Mouse (Mus musculus): ENCODE measurements around the gene Sept3.
"Not testable (repeated sequence)": the region's sequence is repeated elsewhere in the genome, so short reads cannot be mapped to it uniquely, and the experiment has no call there.

Gene Sept3

GRCm38 (mm10) chr15:82274593-82274926 lies at the start of gene Sept3:
Sept3 (plus strand) TSS chr15:82274893.
- no peak for DNase-seq (ENCODE audit: low spot score)

- no peak for DNase-seq (ENCODE audit: low spot score)
These were observed 48.9 kb upstream of the Sept3 start for GRCm38 (mm10) chr15:82225769-82226168.

DNA sequence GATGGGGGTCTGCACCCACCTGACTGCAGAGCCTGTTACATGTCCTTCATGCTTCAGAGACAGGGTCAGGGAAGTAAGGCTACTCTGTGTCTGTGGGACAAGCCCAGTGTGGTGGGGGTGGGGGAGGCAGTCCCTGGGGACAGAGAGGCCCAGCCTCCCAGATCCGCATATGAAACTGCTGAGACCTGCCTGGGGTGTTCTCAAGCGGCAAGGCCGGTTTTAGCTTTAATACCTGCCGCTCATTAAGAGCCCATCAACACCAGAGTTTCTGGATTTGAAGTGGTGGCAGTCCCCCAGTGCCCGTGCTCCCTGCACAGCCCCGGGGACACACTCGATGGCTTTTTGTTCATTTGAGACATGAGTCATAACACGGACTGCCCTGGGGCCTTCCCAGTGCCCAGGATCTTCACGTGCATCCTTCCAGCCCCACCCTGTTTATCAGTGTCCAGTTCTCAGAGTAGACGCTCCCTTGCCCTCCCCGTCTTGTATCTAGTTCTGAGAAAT lies 45.1 kb upstream of the Sept3 start:
- DNase-seq (ENCODE audit: low spot score), result no peak

- DNase-seq (ENCODE audit: low spot score), result no peak
These were observed 44.5 kb upstream of the Sept3 start for GRCm38 (mm10) chr15:82230098-82230611.

GRCm38 (mm10) chr15:82231100-82231499 lies 43.6 kb upstream of the Sept3 start:
- no peak for DNase-seq (ENCODE audit: low spot score)

DNA sequence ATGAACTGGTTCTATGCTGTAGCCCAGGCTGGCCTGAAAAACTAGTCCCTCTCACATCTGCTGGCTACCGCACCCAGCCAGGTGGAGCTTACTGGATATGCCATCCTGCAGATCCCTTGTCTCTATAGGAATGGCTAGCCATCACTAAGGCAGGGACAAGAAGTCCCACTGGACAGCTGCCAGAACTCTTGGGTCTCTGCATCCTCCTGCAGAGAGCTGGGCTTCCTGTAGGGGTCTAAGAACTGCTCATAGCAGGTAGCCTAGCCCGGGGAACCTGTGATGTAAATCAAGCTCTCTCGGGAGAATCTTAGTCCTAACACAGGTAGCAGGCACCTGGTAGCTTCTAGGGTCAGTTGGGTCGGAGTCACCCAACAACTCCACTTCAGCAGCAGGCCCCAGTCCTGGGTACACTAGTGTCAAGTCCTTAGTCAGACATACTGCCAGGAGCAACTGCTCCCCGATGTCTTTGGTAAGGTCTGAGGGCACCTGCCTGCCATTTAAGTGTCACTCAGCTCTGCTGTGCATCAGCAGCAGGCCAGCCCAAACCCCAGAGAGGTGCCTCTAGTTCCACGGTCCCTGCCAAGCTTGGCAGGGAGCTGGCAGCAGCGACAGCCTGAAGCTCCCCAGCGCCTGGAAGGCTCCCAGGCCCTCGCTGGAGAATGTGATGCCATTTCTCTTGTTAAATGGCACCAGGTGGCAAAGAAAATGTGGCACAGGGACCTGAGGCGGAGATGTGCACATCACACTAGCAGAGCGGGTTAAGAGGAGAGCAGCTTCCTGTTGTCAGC lies 42.9 kb upstream of the Sept3 start:
- DNase-seq (ENCODE audit: low spot score), result peak; percentile 55

DNA sequence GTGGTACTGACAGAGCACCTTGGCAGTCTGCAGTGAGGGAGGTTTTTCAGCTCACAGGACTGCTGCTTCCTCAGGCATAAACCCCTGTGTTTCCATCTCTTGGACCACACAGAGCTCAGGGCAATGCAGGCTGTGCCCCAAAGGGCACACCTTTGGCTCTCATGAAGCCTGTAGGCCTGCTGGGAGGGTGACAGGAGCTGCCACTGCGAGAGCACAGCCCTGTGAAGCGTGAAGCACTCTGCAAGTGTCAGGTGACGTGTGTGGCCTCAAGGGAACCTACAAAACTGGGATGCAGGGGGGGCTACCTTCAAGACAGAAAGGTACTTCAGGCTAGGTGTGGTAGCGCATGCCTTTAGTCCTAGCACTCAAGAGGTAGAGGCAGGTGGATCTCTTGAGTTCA lies 42.0 kb upstream of the Sept3 start:
- DNase-seq (ENCODE audit: low spot score), result no peak

GRCm38 (mm10) chr15:82235661-82236060 lies 39.0 kb upstream of the Sept3 start:
- no peak for DNase-seq (ENCODE audit: low spot score)

DNA sequence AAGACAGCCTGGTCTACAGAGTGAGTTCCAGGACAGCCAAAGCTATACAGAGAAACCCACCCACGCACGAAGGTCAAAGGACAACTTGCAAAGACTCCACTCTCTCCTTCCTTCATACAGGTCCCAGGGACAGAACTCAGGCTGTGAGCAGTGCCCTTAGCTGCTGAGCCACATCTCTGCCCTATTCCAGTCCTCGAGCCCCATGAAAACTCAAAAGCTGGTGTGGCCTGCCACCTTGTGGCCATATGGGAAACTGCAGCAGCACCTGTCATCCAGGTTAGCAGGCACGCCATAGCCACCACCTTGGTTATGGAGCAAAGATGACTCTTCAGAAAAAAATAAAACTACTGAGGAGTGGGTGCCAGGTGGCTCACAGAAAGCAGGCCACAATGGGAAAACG lies 38.1 kb upstream of the Sept3 start:
- DNase-seq (ENCODE audit: low spot score), result peak; percentile 76

DNA sequence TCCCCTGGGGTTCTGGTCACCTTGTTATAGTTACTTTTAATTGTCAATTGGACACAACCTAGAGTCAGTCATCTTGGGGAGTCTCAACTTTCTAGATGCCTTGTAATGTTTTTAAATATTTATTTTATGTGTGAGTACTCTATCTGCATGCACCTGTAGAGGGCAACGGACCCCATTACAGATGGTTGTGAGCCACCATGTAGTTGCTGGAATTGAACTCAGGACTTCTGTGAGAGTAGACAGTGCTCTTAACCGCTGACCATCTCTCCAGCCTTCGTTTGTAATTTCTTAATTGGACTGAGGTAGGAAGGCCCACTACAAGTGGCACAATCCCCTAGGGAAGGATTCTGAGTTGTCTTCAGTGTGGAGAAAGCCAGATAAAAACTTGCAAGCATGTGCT lies 31.4 kb upstream of the Sept3 start:
- DNase-seq (ENCODE audit: low spot score), result no peak

DNA sequence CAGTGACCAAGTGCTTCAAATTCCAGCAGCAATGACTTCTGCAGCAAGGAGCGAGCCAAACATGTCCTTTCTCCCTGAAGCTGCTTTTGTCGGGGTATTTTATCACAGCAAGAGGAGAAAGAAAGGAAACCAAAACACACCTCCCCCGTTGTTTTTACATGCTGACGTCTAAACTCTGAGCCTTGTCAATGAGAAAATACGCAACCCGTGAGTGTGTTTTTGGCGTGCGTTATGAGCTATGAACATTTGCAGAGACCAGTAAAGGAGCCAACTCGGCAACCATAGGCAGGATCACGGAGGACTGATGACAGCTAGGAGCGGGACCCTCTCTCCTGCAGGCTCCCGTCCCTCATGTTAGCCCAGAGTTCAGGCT lies 31.0 kb upstream of the Sept3 start:
- DNase-seq (ENCODE audit: low spot score), result no peak

DNA sequence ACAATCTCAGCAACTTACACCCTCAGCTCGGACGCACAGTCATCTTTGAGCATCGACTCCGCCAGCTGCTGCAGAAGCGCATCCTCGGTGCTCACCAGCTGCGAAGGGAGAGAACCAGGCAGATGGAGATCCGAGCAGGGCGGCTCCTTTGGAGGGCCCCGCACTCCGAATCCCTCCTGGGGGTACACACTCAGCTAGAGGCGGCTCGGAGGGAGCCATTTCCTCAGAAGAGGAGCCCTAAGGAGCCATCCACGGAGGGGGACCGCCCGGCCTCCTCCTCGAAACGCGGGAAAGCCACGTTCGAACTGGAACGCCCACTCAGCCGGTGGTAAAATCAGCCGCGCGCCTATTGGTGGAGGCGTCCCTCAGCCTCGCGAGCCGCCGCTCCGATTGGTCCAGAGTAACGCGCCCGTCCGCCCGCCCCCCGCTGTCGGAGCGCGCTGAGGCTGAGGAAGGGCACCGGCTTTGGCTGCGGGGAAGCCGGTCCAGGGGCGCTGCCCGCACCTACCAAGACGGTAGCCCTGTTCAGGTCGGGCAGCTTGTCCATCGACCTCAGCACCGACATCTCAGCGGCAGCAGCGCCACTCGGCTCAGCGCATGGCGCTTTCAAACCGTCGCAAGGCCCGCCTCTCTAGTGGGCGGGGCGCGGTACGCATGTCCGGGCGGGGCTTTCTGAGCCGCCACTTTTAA lies 30.4 kb upstream of the Sept3 start, which contains the start of gene Cenpm:
Gene Cenpm (minus strand): TSS at position 634 of the 690 bp plus-strand sequence.
- peak; percentile 84 for DNase-seq (ENCODE audit: low spot score)

- DNase-seq (ENCODE audit: low spot score), result not testable (repeated sequence)
These were observed 29.9 kb upstream of the Sept3 start for GRCm38 (mm10) chr15:82244805-82245161.

DNA sequence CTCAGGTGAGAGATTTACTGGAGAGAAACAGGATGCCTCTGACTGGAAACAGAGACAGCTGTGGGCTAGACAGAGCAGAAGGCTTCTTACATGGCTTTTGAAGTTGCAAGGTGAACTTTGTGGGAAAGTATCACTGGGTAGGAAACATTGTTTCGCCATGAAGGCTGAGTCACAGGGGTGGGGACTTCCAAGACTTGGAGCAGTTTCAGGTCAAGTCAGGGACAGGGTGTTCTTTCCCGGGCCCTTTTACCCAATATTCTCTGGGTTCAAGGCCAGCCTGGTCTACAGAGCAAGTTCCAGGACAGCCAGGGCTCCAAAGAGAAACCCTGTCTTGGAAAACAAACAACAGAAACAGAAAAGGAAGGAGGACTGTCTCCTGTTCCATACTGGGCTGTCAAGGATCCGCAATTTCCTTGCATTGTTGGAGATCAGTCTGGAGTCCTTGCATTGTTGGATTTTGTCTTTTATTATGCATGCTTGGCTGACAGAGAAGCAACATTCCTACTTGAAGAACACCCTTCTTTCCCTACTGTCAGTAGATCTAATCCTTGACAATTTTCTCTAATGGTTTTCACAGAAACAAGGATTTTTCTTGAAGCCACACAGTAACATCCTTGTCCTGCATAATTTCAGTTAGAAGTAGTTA lies 27.4 kb upstream of the Sept3 start:
- DNase-seq (ENCODE audit: low spot score), result peak; percentile 43

DNA sequence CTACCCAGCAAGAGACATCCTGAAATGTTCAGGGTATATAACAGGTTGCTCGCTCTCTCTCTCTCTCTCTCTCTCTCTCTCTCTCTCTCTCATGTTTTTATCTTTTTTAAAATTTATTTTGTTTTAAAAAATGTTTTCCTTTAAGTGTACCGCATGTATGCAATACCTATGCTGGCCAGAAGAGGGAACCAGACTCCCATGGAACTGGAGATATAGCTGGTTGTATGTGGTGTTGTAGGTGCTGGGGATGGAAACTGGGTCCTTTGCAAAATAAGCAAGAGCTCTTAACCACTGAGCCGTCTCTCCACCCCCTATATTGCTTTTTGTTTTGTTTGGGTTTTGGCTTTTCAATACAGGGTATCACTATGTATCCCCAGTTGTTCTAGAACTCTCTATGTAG lies 23.1 kb upstream of the Sept3 start:
- no peak for DNase-seq (ENCODE audit: low spot score)

DNA sequence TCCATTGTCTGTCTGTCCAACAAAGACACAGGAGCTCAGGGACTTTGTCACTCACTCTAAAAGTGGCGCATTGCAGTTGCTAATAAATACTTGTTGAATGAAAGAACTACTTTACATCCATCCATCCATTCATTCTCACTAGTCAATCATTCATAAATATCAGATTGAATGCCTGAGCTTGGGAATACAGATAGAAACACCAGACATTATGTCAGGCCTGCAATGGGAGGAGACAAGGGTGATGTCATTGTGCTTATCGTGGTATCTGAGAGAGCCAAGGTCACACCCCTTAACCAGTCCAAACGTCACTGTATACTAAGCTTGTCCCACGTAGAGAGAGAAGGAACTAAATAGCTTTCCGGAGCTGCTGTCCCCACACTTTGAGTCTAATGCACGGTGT lies 22.6 kb upstream of the Sept3 start, which contains the start of gene 1500009C09Rik:
Gene 1500009C09Rik (plus strand): TSS at position 301 of the 400 bp plus-strand sequence.
- DNase-seq (ENCODE audit: low spot score), result no peak

DNA sequence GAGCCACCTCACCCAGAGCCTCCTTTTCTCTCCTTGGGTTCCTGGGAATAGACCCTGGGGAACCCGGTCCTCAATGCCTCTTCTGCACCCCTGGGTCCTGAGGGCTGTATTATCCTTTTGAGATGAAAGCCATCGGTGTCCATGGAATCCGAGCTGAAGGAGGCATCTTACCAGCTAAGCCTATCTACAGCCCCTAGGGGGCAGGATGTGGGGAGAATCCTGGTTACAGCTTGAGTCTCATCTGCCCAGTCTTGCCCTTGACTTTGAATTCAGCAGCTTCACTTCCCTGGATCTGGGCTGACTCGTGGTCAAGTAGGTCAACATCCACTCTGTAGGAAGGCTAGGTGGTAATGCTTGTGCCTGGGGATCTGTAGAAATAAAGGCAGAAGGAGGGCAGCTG lies 19.4 kb upstream of the Sept3 start:
- no peak for DNase-seq (ENCODE audit: low spot score)

DNA sequence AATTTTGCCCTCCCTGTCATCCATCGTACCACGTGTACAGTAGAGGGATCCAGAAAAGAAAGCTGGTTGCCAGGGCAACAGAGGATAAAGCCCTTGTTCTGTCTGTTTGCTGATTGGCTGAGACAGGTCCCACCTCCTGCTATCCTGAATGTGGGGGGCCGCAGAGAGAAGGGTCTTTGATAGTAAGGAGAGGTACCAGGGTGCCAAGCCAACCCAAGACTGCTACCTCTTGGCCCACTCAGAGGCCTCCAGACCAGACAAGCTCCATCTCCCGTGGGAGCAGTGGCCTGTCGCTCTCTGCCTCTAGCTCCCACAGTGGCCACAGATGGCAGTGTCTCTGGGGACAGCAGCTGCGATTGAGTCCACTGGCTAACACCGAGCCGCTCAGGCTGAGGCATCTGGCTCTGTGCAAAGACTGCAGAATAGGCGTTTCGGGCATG lies 18.7 kb upstream of the Sept3 start:
- no peak for DNase-seq (ENCODE audit: low spot score)

- no peak for DNase-seq (ENCODE audit: low spot score)
These were observed 15.2 kb upstream of the Sept3 start for GRCm38 (mm10) chr15:82259510-82259909.

GRCm38 (mm10) chr15:82266356-82266755 lies 8.3 kb upstream of the Sept3 start:
- DNase-seq (ENCODE audit: low spot score), result no peak

DNA sequence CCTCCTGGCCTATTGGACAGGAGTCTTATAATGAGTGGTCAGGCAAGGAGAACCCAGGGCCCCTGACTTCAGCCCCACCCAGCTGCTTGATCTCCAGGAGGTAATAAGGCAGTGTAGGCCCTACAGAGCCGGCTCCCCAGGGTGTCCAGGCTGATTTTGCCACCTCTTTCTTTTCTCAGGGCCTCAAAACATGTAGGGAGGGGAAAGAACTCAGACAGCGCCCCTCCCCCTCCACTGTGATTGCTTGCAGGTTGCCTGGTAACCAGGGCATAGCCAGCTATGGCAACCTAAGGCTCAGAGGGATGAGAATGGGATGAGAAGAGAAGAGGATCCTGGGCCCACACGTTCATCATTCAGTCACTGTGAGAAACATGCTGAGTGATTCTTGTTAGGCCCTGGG lies 6.5 kb upstream of the Sept3 start:
- no peak for DNase-seq (ENCODE audit: low spot score)

GRCm38 (mm10) chr15:82268783-82269182 lies 5.9 kb upstream of the Sept3 start:
- DNase-seq (ENCODE audit: low spot score), result no peak

DNA sequence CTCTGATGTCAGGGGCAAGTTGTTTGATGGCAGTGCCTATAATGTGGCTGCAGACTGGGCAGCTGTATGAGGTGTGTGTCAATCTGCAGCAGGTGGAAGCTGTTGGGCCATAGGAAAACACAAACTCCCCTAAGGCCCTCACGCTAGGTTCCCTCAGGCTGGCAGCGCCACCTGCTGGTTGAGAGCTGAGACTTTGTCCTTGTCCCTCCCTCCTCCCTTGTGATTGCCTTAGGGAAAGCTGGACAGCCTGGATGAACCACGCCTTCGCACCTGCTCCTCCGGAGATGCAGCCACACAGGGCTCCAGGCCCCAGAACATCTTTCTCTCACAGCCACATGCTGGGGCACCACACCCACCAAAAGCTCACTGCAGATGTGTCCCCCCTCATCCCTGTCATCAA lies 3.5 kb upstream of the Sept3 start:
- peak; percentile 67 for DNase-seq (ENCODE audit: low spot score)
